Mouse (Mus musculus): Measurements from ENCODE around the gene Zfp128. TPM values are rescaled to one million over a fixed set of nuclear protein-coding genes. Genes with fewer than 3 reads are reported as not detected.
A peak's percentile ranks its signal among the peaks of the same experiment; 100 is the strongest.

Gene Zfp128
- polyA plus RNA-seq, 2 experiments, result 0.39 to 0.49 TPM

DNA sequence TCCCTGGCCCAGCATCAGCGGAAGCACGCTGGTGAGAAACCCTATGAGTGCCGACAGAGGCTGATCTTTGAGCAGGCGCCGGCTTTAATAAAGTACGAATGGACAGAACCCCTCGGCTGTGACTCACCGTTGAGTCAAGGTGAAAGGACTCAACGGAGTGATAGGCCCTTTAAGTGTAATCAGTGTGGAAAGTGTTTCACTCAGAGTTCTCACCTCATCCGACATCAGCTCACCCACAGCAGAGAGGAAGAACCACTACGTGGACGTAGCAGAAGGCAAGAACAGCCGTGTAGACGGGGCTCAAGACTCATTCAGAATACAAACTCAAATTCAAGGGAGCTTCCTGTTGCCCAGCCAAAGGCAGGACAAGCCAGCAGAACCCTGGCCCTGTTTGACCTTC is 10.0 kb downstream of the Zfp128 start:
- ATAC-seq (ENCODE audit: insufficient read depth) (no peak), DNase-seq (ENCODE audit: low read depth in 3 of 3, low spot score in 3 of 3) (no peak)
- Histone ChIP-seq H3K9me3 (ENCODE audit: control insufficient read depth, low read length) (no peaks in the 10 kb centered on the region), H3K9ac (replicated peaks) (no peak overlapping the region), H3K27ac (no peak overlapping the region), H3K4me1 (replicated peaks; ENCODE audit: control insufficient read depth in 2 of 2, insufficient read depth in 2 of 2, low read length in 1 of 2) (no peaks in the 10 kb centered on the region), H3K4me3 (ENCODE audit: insufficient read depth in 1 of 2, low read depth in 2 of 2, low read length in 2 of 2) (no peak overlapping the region), H3K27me3 (ENCODE audit: control insufficient read depth, insufficient read depth, low read length) (no peaks in the 10 kb centered on the region), H3K4me2 (ENCODE audit: low read depth) (no peak overlapping the region), H3K36me3 (replicated peaks; ENCODE audit: control insufficient read depth, insufficient read depth, low read depth) (no peaks in the 10 kb centered on the region)
- no peak for TF ChIP-seq CTCF (IDR thresholded peaks at IDR 0.05; ENCODE audit: low read depth)
- no peak for TF ChIP-seq EP300 (IDR thresholded peaks at IDR 0.05; ENCODE audit: low read depth)
- 79% methylated on average over 14 of the region's 14 CpGs for WGBS (ENCODE audit: insufficient replicate concordance)

DNA sequence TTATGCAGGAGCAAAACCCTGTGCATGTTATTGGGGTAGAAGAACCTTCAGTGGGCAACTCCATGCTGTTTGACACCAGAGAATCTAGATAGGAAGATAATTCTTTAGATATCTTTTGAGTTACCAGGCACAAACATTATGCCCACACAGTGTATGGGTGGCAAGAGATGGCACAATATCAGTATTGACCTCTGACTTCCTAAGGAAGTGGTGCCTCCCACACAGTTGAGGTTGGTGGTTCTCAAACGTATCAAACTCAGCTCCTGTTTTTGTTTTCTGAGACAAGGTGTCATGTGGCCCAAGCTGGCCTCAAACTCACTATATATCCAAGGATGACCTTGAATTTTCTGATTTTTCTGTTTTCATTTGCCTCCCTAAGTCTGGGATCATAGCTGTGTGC is 10.4 kb downstream of the Zfp128 start:
- no peaks in the 10 kb centered on the region for H3K9me3 ChIP-seq (ENCODE audit: control insufficient read depth, low read length)
- WGBS (ENCODE audit: insufficient replicate concordance), result 28% methylated on average over 1 of the region's 1 CpGs
- no peak overlapping the region for H3K9ac ChIP-seq (replicated peaks)
- DNase-seq (ENCODE audit: low read depth in 3 of 3, low spot score in 3 of 3), result no peak
- H3K27me3 ChIP-seq (ENCODE audit: control insufficient read depth, insufficient read depth, low read length), result no peaks in the 10 kb centered on the region
- H3K4me3 ChIP-seq (ENCODE audit: insufficient read depth in 1 of 2, low read depth in 2 of 2, low read length in 2 of 2), result no peak overlapping the region
- no peak overlapping the region for H3K27ac ChIP-seq
- no peaks in the 10 kb centered on the region for H3K36me3 ChIP-seq (replicated peaks; ENCODE audit: control insufficient read depth, insufficient read depth, low read depth)
- H3K4me2 ChIP-seq (ENCODE audit: low read depth), result no peak overlapping the region
- no peak for TF ChIP-seq EP300 (IDR thresholded peaks at IDR 0.05; ENCODE audit: low read depth)
- no peak for TF ChIP-seq CTCF (IDR thresholded peaks at IDR 0.05; ENCODE audit: low read depth)
- ATAC-seq (ENCODE audit: insufficient read depth), result no peak
- no peaks in the 10 kb centered on the region for H3K4me1 ChIP-seq (replicated peaks; ENCODE audit: control insufficient read depth in 2 of 2, insufficient read depth in 2 of 2, low read length in 1 of 2)

DNA sequence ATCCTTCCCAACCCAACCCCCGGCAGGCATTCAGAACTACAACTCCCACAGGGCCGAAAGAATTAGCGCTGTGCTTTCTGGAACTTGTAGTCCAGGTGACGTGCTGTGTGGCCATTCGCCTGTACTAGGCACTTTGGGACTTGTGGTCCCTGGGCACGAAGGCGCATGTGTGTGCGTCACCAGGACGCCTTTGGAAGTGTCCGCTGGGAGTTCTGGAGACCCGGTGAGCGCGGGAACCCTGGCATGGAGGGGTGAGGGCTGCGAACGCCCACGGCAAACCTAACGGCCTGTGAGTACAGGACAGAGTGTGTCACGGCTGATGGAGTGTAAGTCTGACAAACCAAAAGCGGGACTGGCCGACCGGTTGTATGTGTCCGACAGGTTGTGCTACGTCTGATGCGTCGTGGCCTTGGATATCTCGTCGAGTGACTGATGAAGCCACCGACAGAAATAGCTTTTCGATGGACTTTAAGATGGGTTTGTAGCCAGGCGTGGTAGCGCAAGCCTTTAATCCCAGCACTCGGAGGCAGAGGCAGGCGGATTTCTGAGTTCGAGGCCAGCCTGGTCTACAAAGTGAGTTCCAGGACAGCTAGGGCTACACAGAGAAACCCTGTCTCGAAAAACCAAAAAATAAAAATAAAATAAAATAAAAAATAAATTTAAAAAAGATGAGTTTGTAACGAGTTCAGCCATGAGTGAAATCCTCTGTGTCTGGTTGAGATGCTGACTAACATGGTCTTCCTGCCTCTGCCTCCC is 16.9 kb downstream of the Zfp128 start, which contains the start of gene Zscan22:
TSS of gene Zscan22 (plus strand) at position 161 of the 756 bp plus-strand sequence.
- no peaks in the 10 kb centered on the region for H3K27me3 ChIP-seq (ENCODE audit: control insufficient read depth, insufficient read depth, low read length)
- H3K4me1 ChIP-seq (replicated peaks; ENCODE audit: control insufficient read depth in 2 of 2, insufficient read depth in 2 of 2, low read length in 1 of 2), result peaks cover 3 to 9% of the 10 kb centered on the region in 2 experiments
- no peaks in the 10 kb centered on the region for H3K9me3 ChIP-seq (ENCODE audit: control insufficient read depth, low read length)
- H3K4me2 ChIP-seq (ENCODE audit: low read depth), result peak within 1 kb of the TSS; percentile 73
- H3K36me3 ChIP-seq (replicated peaks; ENCODE audit: control insufficient read depth, insufficient read depth, low read depth), result no peaks in the 10 kb centered on the region
- WGBS (ENCODE audit: insufficient replicate concordance), result 3% methylated on average over 36 of the region's 36 CpGs
- no peak within 1 kb of the TSS for H3K27ac ChIP-seq
- H3K4me3 ChIP-seq (ENCODE audit: insufficient read depth in 1 of 2, low read depth in 2 of 2, low read length in 2 of 2), result peak within 1 kb of the TSS; percentile 59 to 99
- DNase-seq (ENCODE audit: low read depth in 3 of 3, low spot score in 3 of 3) (peak; percentile 76 to 82 (median 80)), ATAC-seq (ENCODE audit: insufficient read depth) (peak; percentile 96)
- peak within 1 kb of the TSS; percentile 41 for H3K9ac ChIP-seq (replicated peaks)
- TF ChIP-seq CTCF (IDR thresholded peaks at IDR 0.05; ENCODE audit: low read depth) (no peak; the same call in 1 of the 2 replicates), EP300 (IDR thresholded peaks at IDR 0.05; ENCODE audit: low read depth) (no peak)

DNA sequence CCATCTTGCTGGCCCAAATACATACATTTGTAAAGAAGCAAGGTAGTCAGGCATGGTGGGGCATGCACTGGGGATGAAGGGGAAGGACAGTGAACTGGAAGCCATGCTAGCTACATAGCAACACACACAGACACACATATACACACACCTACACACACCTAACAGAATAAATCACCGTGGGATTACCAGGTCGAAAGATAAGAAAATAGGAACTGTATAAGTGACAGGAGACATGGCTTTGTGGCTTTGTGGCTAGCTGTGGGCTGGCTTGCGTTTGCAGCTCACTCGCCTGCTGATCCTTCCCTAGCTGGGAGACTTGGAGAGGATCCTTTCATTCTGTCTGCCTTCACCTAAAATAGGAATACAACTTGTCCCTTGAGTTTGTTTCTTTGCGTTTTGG is 20.5 kb downstream of the Zfp128 start:
- no peak overlapping the region for H3K9ac ChIP-seq (replicated peaks)

DNA sequence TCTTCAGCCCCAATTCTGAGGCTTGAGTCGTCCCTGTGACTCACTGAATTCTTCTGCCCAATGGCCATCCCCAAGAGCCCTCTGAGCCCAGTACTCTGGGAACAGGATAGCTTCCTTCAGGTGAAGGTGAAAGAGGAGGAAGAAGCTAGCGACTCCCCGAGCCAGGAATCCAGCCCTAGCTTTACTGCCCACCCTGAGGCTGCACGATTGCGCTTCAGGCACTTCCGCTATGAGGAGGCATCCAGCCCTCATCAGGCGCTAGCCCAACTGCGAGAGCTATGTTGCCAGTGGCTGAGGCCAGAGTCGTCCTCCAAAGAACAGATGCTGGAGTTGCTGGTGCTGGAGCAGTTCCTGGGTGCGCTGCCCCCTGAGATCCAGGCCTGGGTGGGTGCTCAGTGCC is 22.6 kb downstream of the Zfp128 start:
- Histone ChIP-seq H3K36me3 (replicated peaks; ENCODE audit: control insufficient read depth, insufficient read depth, low read depth) (peaks cover 16% of the 10 kb centered on the region), H3K4me3 (ENCODE audit: insufficient read depth in 1 of 2, low read depth in 2 of 2, low read length in 2 of 2) (peak overlapping the region in 1 of 2 experiments; percentile 4; a peak in 1 of 4 replicates), H3K9ac (replicated peaks) (peak overlapping the region; percentile 27; the same call in 1 of the 2 replicates), H3K4me2 (ENCODE audit: low read depth) (no peak overlapping the region; the same call in 1 of the 2 replicates), H3K27ac (no peak overlapping the region), H3K27me3 (ENCODE audit: control insufficient read depth, insufficient read depth, low read length) (no peaks in the 10 kb centered on the region), H3K4me1 (replicated peaks; ENCODE audit: control insufficient read depth in 2 of 2, insufficient read depth in 2 of 2, low read length in 1 of 2) (peaks cover 0 to 3% of the 10 kb centered on the region in 2 experiments; a peak in 2 of 4 replicates), H3K9me3 (ENCODE audit: control insufficient read depth, low read length) (no peaks in the 10 kb centered on the region)
- 40% methylated on average over 10 of the region's 10 CpGs for WGBS (ENCODE audit: insufficient replicate concordance)
- TF ChIP-seq CTCF (IDR thresholded peaks at IDR 0.05; ENCODE audit: low read depth), result no peak
- no peak for TF ChIP-seq EP300 (IDR thresholded peaks at IDR 0.05; ENCODE audit: low read depth)
- ATAC-seq (ENCODE audit: insufficient read depth) (peak; percentile 19), DNase-seq (ENCODE audit: low read depth in 3 of 3, low spot score in 3 of 3) (no peak)

More for the DNA sequence above, 20.5 kb downstream of the Zfp128 start:
- H3K4me2 ChIP-seq (ENCODE audit: low read depth), result no peak overlapping the region
- H3K27ac ChIP-seq, result no peak overlapping the region
- peaks cover 3 to 9% of the 10 kb centered on the region in 2 experiments for H3K4me1 ChIP-seq (replicated peaks; ENCODE audit: control insufficient read depth in 2 of 2, insufficient read depth in 2 of 2, low read length in 1 of 2)
- H3K27me3 ChIP-seq (ENCODE audit: control insufficient read depth, insufficient read depth, low read length), result no peaks in the 10 kb centered on the region
- H3K9me3 ChIP-seq (ENCODE audit: control insufficient read depth, low read length), result no peaks in the 10 kb centered on the region
- no peak overlapping the region for H3K4me3 ChIP-seq (ENCODE audit: insufficient read depth in 1 of 2, low read depth in 2 of 2, low read length in 2 of 2)
- peaks cover 6% of the 10 kb centered on the region for H3K36me3 ChIP-seq (replicated peaks; ENCODE audit: control insufficient read depth, insufficient read depth, low read depth)
- TF ChIP-seq CTCF (IDR thresholded peaks at IDR 0.05; ENCODE audit: low read depth) (no peak), EP300 (IDR thresholded peaks at IDR 0.05; ENCODE audit: low read depth) (no peak)
- DNase-seq (ENCODE audit: low read depth in 3 of 3, low spot score in 3 of 3) (no peak), ATAC-seq (ENCODE audit: insufficient read depth) (no peak)
- 33% methylated on average over 5 of the region's 5 CpGs for WGBS (ENCODE audit: insufficient replicate concordance)

All from liver, embryonic 14.5 days (tissue).